Comparison of ENCODE assay signal across 8 mouse cellular contexts in the genomic region with DNA sequence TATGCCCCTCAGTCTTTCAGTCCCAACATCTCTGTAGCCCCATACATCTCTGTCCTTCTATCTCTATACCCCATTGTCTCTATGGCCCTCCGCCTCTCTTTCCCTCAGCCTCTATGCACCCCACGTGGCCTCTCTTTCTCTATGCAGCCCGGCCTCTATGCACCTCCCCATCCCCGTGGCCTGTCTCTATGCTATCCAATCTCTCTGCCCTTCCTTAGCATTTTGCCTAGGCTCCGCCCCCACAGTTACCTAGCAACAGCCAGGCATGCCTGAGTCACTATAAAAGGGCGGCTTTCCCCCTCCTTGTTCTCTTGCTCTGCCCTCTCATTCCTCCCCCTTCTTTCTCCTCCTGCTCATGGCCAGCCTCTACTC. TPM values are rescaled to one million over a fixed set of nuclear protein-coding genes. Genes with fewer than 3 reads are reported as not detected.
A peak's percentile ranks its signal among the peaks of the same experiment; 100 is the strongest.
DNase-seq lines count a peak whose midpoint lies in the region; ATAC-seq and TF ChIP-seq lines count a peak whose summit lies in the region.

No protein-coding gene starts in this region.

- no peaks in the 10 kb centered on the region for H3K36me3 ChIP-seq in hindbrain, postnatal 0 days (ENCODE audit: insufficient read depth, low read length)

- peak; percentile 94 for DNase-seq in ZHBTc4 (ENCODE audit: low read depth, low spot score)
- DNase-seq in gastrocnemius, adult 2 months, result peak; percentile 69
- peak; percentile 88 for DNase-seq in hindbrain, postnatal 0 days (ENCODE audit: low spot score)
- peak; percentile 58 to 63 for DNase-seq in left cerebral cortex, adult 18-20 months (ENCODE audit: low spot score in 2 of 2)
- peak; percentile 84 to 88 for DNase-seq in lung, postnatal 4 days
- peak; percentile 58 to 62 for DNase-seq in right cerebral cortex, adult 2 months (ENCODE audit: low spot score in 2 of 2)
- peak; percentile 64 for DNase-seq in urinary bladder, postnatal 25 days (ENCODE audit: low spot score)

- ATAC-seq in common myeloid progenitor, adult 5-6 weeks (replicated peaks; ENCODE audit: low read depth, poor library complexity, severe bottlenecking), result peak; percentile 89
- peak; percentile 94 for ATAC-seq in hindbrain, postnatal 0 days

- H3K4me2 ChIP-seq in hindbrain, postnatal 0 days (ENCODE audit: low read depth, low read length), result peak overlapping the region; percentile 57

- no peak overlapping the region for H3K27ac ChIP-seq in gastrocnemius, adult 2 months
- peak overlapping the region; percentile 79 for H3K27ac ChIP-seq in hindbrain, postnatal 0 days

- WGBS in hindbrain, postnatal 0 days, result 31% methylated on average over 6 of the region's 6 CpGs

- H3K4me3 ChIP-seq in gastrocnemius, adult 2 months, result peak overlapping the region; percentile 65
- peak overlapping the region; percentile 34 for H3K4me3 ChIP-seq in hindbrain, postnatal 0 days (ENCODE audit: low read length)

- intact Hi-C loops in gastrocnemius, adult 2 months (cut with DNase I), result no loop called here

- no peak for TF ChIP-seq CTCF in gastrocnemius, adult 2 months (IDR thresholded peaks at IDR 0.05)
- no peak for TF ChIP-seq CTCF in hindbrain, postnatal 0 days (IDR thresholded peaks at IDR 0.05; ENCODE audit: low read depth)

- peak overlapping the region; percentile 48; the same call in 1 of the 2 replicates for H3K9ac ChIP-seq in hindbrain, postnatal 0 days (replicated peaks; ENCODE audit: low read length)

- H3K4me1 ChIP-seq in hindbrain, postnatal 0 days (ENCODE audit: insufficient read depth, low read length), result no peaks in the 10 kb centered on the region

- no peaks in the 10 kb centered on the region for H3K9me3 ChIP-seq in hindbrain, postnatal 0 days (ENCODE audit: low read length)

- H3K27me3 ChIP-seq in hindbrain, postnatal 0 days (ENCODE audit: insufficient read depth, low read length), result no peaks in the 10 kb centered on the region

RNA-seq across cellular contexts. Expression of gene Las1l, which starts 11.8 kb away (rescaled TPM):
- 44.4 and 50.4 TPM in 2 replicates for total RNA-seq in common myeloid progenitor, adult 5-6 weeks (2017)
- 10 to 100 TPM; 30.9 to 33.2 TPM for total RNA-seq in gastrocnemius, adult 2 months (2021)
- total RNA-seq in hindbrain, postnatal 0 days (2014; rRNA removed), result 26.3 and 40.3 TPM in 2 replicates
- polyA plus RNA-seq in hindbrain, postnatal 0 days (2015; fragmentation: Nextera tagmentation; extraction: Ambion mirVana), result 71.5 and 77.3 TPM in 2 replicates
- 10 to 100 TPM; 55.4 to 62.2 TPM for total RNA-seq in left cerebral cortex, adult 18-20 months (2021)
